Mouse (Mus musculus): ENCODE measurements around the gene Pask.

GRCm38 (mm10) chr1:93277041-93277440 is 66.2 kb downstream of the Pask start:
- TF ChIP-seq POLR2A (IDR thresholded peaks at IDR 0.05; ENCODE audit: control insufficient read depth, low read depth, low read length) (no peak), CTCF (IDR thresholded peaks at IDR 0.05; ENCODE audit: control insufficient read depth, insufficient read depth, insufficient replicate concordance, low read depth, low read length) (no peak)

Data from testis, adult 2 months (tissue).